Mouse (Mus musculus) cerebellum, postnatal 25 days (tissue): Measurements from ENCODE around the gene Nacc2.

Experiments
- DNase-seq, 2 experiments: peaks; one replicate each; pipeline ENCODE4 v3.0.0; 2021; ENCODE audit warnings: mixed read lengths in 2 of 2

Nacc2 gene

GRCm38 (mm10) chr2:26123079-26123648, at the start of gene Nacc2:
Gene Nacc2 (minus strand): TSS chr2:26123220.
- peak in 1 of 2 experiments; percentile 66 for DNase-seq

GRCm38 (mm10) chr2:26172166-26172565, 49.1 kb upstream of the Nacc2 start:
- DNase-seq, result no peak

GRCm38 (mm10) chr2:26170376-26170775, 47.4 kb upstream of the Nacc2 start:
- DNase-seq, result no peak

- DNase-seq, result no peak
Observed at GRCm38 (mm10) chr2:26168843-26169579, 46.0 kb upstream of the Nacc2 start.

- no peak for DNase-seq
Observed at GRCm38 (mm10) chr2:26166890-26167289, 43.9 kb upstream of the Nacc2 start.

- no peak for DNase-seq
Observed at GRCm38 (mm10) chr2:26158064-26158463, 35.0 kb upstream of the Nacc2 start.

- peak; percentile 35 to 42 for DNase-seq
Observed at GRCm38 (mm10) chr2:26156191-26156977, 33.4 kb upstream of the Nacc2 start.

GRCm38 (mm10) chr2:26155737-26156136, 32.7 kb upstream of the Nacc2 start:
- no peak for DNase-seq

GRCm38 (mm10) chr2:26154586-26154985, 31.6 kb upstream of the Nacc2 start:
- DNase-seq, result peak in 1 of 2 experiments; percentile 36

- peak; percentile 67 for DNase-seq
Observed at GRCm38 (mm10) chr2:26153909-26154340, 30.9 kb upstream of the Nacc2 start.

GRCm38 (mm10) chr2:26153295-26153694, 30.3 kb upstream of the Nacc2 start:
- peak; percentile 63 to 76 for DNase-seq

GRCm38 (mm10) chr2:26147706-26148370, 24.8 kb upstream of the Nacc2 start:
- DNase-seq, result no peak

GRCm38 (mm10) chr2:26146337-26147042, 23.5 kb upstream of the Nacc2 start:
- peak; percentile 84 to 90 for DNase-seq

GRCm38 (mm10) chr2:26145113-26145512, 22.1 kb upstream of the Nacc2 start:
- peak in 1 of 2 experiments; percentile 4 for DNase-seq

- DNase-seq, result peak; percentile 19 to 22
Observed at GRCm38 (mm10) chr2:26144331-26144730, 21.3 kb upstream of the Nacc2 start.

GRCm38 (mm10) chr2:26143556-26143955, 20.5 kb upstream of the Nacc2 start:
- peak; percentile 86 to 91 for DNase-seq

- peak in 1 of 2 experiments; percentile 9 for DNase-seq
Observed at GRCm38 (mm10) chr2:26142986-26143385, 20.0 kb upstream of the Nacc2 start.

GRCm38 (mm10) chr2:26141893-26142635, 19.0 kb upstream of the Nacc2 start:
- peak; percentile 74 to 86 for DNase-seq

- DNase-seq, result peak in 1 of 2 experiments; percentile 53
Observed at GRCm38 (mm10) chr2:26140903-26141302, 17.9 kb upstream of the Nacc2 start.

GRCm38 (mm10) chr2:26140292-26140819, 17.3 kb upstream of the Nacc2 start:
- DNase-seq, result peak; percentile 100

- DNase-seq, result no peak
Observed at GRCm38 (mm10) chr2:26139545-26140206, 16.7 kb upstream of the Nacc2 start.
